Mouse (Mus musculus) stomach, postnatal 0 days (tissue): ENCODE results near the gene Rpl38.

ENCODE experiments used
- CTCF ChIP-seq: IDR thresholded peaks from 2 replicates; pipeline ENCODE4 v1.5.1; 2016; ENCODE audit warnings: antibody characterized with exemption, low read depth, mild to moderate bottlenecking, moderate library complexity
- EP300 ChIP-seq: optimal IDR thresholded peaks from 2 replicates; pipeline ENCODE3; 2016; ENCODE audit warnings: antibody characterized with exemption

DNA sequence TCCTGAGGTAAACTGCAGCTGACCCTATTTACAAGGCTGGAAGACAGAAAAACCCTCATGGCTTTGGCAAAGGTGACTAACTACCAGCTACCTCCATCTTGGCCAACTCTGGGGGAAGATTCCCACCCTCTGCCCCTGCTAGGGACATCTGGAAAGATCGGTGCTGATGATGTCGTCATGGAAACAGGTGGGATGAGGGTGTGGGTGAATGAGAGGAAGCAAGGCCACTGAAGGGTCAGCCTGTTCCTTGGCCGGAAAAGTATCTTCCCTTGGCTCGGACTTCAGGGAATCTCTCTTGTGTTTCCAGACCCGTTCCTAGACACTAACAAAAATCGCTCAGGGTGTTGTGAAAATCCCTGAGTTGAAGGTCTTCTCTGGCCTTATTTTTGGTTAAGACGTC is 47.2 kb downstream of the Rpl38 start:
- TF ChIP-seq EP300, result no peak
- no peak for TF ChIP-seq CTCF
